Mouse (Mus musculus): ENCODE measurements around the gene Disp2.
A peak's percentile ranks its signal among the peaks of the same experiment; 100 is the strongest.

Disp2 gene

DNA sequence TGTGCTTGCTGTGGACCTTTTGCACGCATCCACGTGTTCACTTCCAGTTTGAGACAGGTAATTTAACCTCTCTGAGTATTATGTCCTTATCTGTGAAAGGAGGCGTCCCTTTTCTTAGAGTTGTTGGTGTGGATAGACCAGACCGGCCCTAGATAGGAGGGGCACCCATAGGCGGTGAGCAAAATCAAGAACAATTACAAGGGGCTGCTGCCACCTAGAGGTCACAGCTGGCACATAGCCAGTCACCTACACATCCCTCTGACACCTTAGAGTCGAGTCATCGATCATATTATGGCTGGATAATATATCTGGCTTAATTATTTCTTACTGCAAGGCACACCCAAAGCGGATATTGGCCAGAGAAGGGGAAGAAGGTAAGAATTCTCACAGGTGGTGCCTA is 19.7 kb upstream of the Disp2 start:
- DNase-seq = peak; percentile 63 to 80

DNA sequence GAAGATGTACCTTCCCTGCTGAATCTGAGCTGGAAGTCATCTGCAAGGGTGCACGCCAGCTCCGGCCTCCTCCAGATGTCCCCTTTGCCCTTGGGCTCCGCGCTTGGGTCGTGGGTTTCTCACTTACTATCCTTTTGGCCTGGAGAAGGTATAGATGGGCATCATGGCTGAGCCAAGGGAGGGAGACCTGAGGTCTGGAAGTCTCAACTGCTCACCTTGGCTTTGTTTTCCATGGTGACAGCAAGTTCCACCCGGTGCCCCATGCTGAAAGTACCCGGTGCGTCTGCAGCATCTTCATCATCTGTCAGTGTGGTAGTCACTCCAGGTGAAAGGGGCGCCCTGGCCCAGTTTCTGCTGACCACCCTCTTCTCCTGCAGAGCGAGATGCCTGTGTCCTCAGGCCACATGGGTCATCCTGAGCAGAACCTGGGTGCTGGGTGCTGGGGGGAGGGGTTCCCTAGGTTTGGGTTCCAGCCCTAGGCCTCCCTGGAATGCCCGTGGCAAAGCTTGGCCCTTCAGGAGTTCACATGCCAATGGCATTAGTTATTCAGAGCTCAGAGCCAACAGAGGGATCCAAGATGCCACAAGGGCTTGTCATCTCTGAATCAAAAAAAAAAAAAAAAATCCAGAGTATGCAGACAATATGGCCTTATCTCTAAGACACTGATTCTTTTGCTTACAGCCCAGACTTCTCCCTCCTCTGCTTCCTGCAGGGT is 19.1 kb upstream of the Disp2 start:
- no peak for DNase-seq

- DNase-seq = peak in 1 of 2 experiments; percentile 40
Measured at GRCm38 (mm10) chr2:118761358-118761757, 18.2 kb upstream of the Disp2 start.

GRCm38 (mm10) chr2:118761906-118762783 is 17.4 kb upstream of the Disp2 start, which contains the start of gene Ccdc9b:
Gene Ccdc9b, minus strand, starts transcription at chr2:118762661.
- peak; percentile 95 to 97 for DNase-seq

- DNase-seq = no peak
Measured at GRCm38 (mm10) chr2:118762784-118763148, 16.8 kb upstream of the Disp2 start.

- DNase-seq = peak; percentile 71 to 80
Measured at GRCm38 (mm10) chr2:118763469-118763868, 16.1 kb upstream of the Disp2 start.

- peak in 1 of 2 experiments; percentile 59 for DNase-seq
Measured at GRCm38 (mm10) chr2:118764094-118764831, 15.3 kb upstream of the Disp2 start.

GRCm38 (mm10) chr2:118764875-118765274 is 14.6 kb upstream of the Disp2 start:
- no peak for DNase-seq

GRCm38 (mm10) chr2:118766041-118767033 is 13.2 kb upstream of the Disp2 start:
- DNase-seq = peak; percentile 45 to 48

GRCm38 (mm10) chr2:118772158-118772874 is 7.2 kb upstream of the Disp2 start, which contains the start of gene Phgr1:
Gene Phgr1, plus strand, starts transcription at chr2:118772769.
- DNase-seq = no peak

GRCm38 (mm10) chr2:118774536-118774935 is 5.0 kb upstream of the Disp2 start:
- no peak for DNase-seq

DNA sequence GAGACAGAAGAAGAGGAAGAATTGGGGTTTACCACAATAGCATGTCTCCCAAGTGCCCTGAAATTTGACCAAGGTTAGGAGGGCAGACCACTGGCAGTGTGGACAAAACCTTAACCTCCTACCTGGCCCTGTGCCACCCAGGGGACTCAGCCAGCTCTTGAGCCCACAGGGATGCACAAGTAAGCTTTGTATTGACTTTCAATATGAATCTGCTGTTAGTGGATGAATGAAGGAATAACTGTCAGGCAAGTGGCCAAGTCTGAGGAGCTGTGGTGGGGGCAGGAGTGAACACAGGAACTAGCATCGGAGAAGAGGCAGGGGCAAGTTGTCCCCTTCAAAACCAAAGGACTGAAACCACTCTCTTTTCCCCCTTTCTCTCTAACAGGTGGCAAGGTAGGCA is 4.1 kb upstream of the Disp2 start:
- no peak for DNase-seq

- peak in 1 of 2 experiments; percentile 49 for DNase-seq
Measured at GRCm38 (mm10) chr2:118775846-118776245, 3.7 kb upstream of the Disp2 start.

- DNase-seq = no peak
Measured at GRCm38 (mm10) chr2:118776295-118776694, 3.2 kb upstream of the Disp2 start.

- DNase-seq = no peak
Measured at GRCm38 (mm10) chr2:118778418-118778817, 1.1 kb upstream of the Disp2 start.

GRCm38 (mm10) chr2:118779065-118779464 is 454 bp upstream of the Disp2 start:
- DNase-seq = no peak

DNA sequence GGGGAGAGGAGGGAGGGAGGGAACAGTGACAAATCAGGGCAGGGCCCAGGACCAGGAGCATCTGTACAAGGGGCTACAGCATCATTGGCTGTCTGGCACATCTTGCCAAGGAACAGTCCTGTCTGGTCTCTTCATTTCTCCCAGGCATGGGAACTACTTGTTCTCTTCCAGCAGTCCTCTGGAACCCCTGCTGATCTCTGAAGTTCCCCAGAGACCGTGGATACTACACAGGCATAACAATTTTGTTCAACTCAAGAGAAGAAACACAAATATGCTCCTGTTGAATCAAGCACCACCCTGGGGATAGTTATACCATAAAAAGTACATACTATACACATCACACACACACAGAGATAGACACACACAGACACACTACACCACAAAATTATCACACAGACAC is 1.6 kb downstream of the Disp2 start:
- no peak for DNase-seq

GRCm38 (mm10) chr2:118782303-118782702 is 2.8 kb downstream of the Disp2 start:
- DNase-seq = peak; percentile 41 to 44

DNA sequence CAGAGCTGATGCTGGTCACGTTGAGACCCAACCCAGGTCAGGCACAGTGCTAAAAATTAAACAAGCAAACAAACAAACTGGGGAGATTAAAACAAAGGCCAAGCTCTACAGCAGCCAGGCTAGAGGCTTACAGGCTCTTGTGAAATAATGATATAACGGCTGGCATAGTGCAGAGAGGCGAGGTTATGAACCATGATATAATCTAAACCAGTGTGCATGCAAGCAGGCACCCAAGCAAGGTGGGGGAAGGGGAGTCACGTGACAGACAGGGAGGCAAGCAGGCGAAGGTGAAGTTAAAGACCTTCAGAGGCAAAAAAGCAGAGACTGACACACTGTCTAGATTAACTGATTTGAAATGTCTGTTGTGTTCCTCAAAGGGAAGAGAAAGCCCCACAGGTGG is 3.6 kb downstream of the Disp2 start:
- no peak for DNase-seq

DNA sequence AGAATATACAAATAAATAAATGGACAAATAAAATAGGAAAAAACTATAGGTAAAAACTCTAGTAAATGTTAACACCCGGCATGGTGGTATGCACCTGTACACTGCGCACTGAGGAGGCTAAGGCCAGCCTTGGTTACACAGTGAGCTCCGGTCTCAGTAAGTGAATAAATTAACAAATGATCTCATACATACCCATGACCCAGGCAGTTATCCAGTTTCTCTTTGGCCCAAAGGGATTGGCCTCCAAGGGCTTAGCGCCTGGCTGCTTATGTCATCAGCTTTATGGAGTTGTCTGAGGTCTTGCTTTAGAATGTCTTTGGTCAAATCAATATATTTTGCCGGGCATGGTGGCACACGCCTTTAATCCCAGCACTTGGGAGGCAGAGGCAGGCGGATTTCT is 4.1 kb downstream of the Disp2 start:
- DNase-seq = no peak

- DNase-seq = no peak
Measured at GRCm38 (mm10) chr2:118786525-118786924, 7.0 kb downstream of the Disp2 start.
